Mouse (Mus musculus) layer of hippocampus, adult 2 months (tissue): Measurements from ENCODE around the gene Spata20. TPM values are rescaled to one million over a fixed set of nuclear protein-coding genes. Genes with fewer than 3 reads are reported as not detected.
A peak's percentile ranks its signal among the peaks of the same experiment; 100 is the strongest.

Experiments used
- DNase-seq, 2 experiments: peaks; one replicate each; pipeline ENCODE4 v3.0.0; 2022; ENCODE audit warnings: low spot score in 2 of 2
- H3K27ac ChIP-seq: fragments of 200-600 bp; 2 replicates; pipeline ENCODE4 v1.8.1; 2022
- H3K4me3 ChIP-seq: fragments of 200-600 bp; 2 replicates; pipeline ENCODE4 v1.8.1; 2022; ENCODE audit warnings: mild to moderate bottlenecking
- CTCF ChIP-seq: fragments of 200-600 bp; conservative IDR thresholded peaks from 2 replicates; pipeline ENCODE4 v1.8.1; 2022; ENCODE audit warnings: antibody characterized with exemption, mild to moderate bottlenecking, moderate library complexity
- total RNA-seq, 2 experiments: library from RNA; stranded (reverse); gene quantifications; 2 replicates each; pipeline ENCODE4 v1.2.3; 2021

Spata20 gene
- total RNA-seq, 2 experiments from 2014 or later: 0.18 TPM; not detected in 1

DNA sequence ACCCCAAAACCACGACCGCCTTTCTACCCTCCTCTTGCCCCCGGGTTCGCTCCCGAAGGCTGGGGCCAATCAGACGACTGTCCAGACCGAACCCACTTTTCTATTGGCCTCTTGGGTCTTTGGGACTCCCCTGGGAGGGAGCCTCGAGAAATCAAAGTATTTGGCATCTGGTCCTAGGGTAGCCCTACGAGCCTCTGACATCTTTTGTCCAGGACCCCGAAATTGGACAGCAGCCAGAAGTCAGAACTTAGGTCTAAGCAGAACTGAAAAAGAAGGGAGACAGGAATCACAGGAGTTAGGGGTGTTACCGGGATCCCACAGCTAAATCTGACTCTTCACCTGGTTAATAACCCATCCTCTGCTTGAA lies 11.5 kb downstream of the Spata20 start:
- TF ChIP-seq CTCF: no peak
- Histone ChIP-seq H3K4me3 (peak overlapping the region; percentile 77), H3K27ac (no peak overlapping the region)
- no peak for DNase-seq

DNA sequence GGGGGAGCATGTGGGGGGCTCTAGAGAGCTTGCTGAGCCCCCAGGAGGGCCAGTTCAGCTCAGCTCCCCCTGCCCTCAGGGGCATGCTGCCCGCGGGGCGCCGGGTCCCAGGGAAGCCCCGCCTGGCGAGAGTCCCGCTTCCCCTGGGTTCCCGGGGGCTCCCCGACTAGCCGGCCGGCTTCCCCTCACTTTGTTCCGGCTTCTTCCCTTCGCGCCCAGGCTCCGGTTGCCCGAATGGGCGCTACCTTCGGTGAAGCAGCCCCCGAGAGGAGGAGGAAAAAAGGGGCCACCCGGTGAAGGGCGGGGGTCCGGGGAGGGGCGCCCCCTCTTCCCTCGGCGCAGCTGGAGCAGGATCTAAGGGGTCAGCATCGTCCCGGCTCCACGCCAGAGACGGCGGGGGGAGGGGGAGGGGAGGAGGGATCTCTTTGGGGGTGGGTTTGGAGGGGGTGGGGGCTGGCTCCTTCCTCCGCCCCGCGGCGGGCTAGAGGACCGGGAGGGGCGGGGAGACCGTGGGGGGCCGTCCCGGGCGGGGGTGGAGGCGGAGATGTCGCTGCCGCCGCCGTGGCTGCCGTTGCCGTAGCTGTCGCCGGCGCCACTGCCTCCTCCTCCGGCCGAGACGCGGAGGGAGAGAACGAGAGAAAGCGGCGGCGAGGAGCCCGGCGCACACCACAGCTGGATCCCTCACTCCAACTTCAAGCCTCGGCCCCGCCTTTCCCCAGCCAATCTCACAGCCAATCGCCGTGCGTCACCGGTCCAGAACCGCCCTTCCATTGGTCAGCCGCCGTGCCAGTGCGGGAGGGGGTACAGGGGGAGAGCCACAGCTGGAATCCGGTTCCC lies 12.1 kb downstream of the Spata20 start, which contains the start of gene Cacna1g:
Gene Cacna1g, minus strand, starts transcription at position 492 of the 837 bp plus-strand sequence.
- peak; percentile 80 to 90 for DNase-seq
- peak within 1 kb of the TSS; percentile 68 for H3K27ac ChIP-seq
- no peak for TF ChIP-seq CTCF
- H3K4me3 ChIP-seq: peak within 1 kb of the TSS; percentile 77

DNA sequence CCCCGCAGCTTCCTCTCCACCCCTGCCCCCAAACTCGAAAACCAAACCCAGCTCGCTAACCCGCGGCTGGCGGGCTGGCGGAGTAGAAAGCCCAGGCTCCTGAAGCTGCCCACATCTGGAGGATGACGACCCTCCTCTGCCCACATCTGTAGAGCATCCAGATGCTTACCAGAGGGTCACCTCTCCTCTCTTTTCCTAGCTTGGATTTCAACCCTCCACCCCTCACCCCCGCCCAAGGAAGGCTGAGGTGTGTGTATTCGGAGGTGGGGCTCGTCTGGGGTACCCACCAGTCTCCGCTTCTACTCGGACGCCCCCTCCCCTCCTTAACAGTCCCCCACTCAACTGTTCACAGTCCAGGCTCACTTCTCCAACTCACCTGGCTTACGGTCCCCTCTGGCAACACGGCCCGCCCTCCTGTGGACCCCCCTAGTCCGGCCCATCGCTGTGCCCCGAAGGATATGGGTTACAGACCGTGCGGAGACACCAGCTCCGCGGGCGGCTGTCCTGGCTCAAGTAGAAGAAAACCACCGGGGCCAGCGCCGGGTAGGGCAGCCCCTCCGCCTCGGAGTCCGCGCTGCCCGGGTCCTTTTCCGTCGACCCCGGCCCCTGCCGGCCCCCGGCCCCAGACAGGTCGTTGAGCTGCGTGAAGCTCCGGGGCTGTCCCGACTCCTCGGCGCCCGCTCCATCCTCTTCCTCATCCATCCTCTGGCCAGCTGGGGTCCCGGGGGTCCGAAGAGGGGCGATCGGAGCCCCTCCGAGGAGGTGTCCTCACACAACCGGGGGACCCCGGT lies 12.9 kb downstream of the Spata20 start:
- no peak for DNase-seq
- Histone ChIP-seq H3K4me3 (peak overlapping the region; percentile 77), H3K27ac (peak overlapping the region; percentile 68)
- TF ChIP-seq CTCF: no peak

DNA sequence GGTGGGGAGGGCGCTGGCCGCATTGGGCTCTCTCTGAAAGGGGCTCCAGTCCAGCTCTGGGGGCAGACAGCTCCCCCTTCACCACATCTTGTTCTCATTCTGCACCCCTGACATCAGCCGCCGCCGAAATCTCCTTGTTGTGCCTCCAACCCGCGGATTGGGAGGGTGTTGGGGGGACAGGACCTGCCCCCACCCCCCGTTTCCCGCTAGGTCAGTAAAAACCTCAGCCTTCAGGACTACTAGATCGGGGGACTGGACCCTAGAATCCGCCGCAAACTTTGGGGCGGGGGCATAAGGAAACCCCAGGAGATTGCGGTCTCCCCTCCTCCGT lies 13.4 kb downstream of the Spata20 start:
- no peak for DNase-seq
- TF ChIP-seq CTCF: no peak
- Histone ChIP-seq H3K4me3 (peak overlapping the region; percentile 77), H3K27ac (peak overlapping the region; percentile 68)

DNA sequence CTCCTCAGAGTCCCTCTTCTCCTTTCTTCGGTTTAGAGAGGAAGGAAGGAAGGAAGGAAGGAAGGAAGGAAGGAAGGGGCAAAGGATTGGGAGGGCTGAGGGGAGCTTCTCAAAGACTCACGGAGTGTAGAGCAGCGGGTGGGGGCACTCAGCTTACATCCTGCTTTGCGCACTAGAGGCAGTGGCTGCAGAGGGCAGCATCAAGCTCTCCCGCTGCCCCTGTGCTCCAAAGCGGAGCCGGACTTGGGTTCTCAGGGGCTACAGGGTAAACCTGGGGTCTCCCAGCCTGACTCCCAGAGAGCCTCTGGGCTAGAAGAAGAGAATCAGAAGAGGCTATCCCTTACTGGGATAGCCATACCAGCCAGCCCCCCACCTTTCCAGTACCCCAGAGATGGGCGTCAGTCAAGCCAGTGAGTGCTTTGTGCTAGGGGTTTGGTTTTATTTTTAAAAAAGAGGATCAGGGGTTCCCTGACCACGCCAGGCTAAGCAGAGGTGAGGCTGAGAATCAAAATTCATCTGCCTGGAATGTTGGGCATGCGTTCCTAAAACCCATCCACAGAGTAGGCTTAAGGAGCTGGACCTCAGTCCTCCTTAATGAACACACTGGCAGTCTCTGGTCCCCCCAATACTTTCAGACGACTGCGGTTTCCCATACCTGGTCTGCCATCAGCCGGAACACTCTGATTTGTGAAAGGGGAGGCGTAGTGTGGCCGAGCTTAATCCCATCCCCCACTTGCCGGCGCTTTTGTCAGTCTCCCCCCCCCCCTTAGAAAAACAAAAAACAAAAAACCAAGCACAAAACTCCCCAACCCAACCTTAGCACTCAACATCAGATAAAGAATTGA lies 14.0 kb downstream of the Spata20 start:
- H3K4me3 ChIP-seq: peak overlapping the region; percentile 77
- TF ChIP-seq CTCF: no peak
- no peak for DNase-seq
- peak overlapping the region; percentile 68 for H3K27ac ChIP-seq

DNA sequence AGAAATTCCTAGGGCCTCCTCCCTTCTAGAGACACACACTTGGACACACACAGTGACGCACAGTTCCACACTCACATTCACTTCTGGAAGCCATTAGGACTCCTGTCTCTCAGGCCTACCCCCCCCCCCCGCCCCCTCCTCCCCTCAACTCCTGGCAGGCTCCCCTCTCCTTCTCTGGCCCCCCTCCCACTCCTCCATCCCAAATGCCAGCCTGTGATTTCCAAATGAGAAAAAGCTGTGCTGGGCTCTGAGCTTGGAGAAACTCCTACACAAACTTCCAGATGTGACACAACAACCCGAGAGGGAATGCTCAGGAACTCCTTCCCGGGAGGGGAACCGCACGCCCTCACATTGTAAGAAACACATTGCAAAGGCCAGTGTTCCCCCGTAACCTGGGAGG lies 15.6 kb downstream of the Spata20 start:
- Histone ChIP-seq H3K27ac (no peak overlapping the region), H3K4me3 (no peak overlapping the region)
- no peak for DNase-seq
- TF ChIP-seq CTCF: no peak

DNA sequence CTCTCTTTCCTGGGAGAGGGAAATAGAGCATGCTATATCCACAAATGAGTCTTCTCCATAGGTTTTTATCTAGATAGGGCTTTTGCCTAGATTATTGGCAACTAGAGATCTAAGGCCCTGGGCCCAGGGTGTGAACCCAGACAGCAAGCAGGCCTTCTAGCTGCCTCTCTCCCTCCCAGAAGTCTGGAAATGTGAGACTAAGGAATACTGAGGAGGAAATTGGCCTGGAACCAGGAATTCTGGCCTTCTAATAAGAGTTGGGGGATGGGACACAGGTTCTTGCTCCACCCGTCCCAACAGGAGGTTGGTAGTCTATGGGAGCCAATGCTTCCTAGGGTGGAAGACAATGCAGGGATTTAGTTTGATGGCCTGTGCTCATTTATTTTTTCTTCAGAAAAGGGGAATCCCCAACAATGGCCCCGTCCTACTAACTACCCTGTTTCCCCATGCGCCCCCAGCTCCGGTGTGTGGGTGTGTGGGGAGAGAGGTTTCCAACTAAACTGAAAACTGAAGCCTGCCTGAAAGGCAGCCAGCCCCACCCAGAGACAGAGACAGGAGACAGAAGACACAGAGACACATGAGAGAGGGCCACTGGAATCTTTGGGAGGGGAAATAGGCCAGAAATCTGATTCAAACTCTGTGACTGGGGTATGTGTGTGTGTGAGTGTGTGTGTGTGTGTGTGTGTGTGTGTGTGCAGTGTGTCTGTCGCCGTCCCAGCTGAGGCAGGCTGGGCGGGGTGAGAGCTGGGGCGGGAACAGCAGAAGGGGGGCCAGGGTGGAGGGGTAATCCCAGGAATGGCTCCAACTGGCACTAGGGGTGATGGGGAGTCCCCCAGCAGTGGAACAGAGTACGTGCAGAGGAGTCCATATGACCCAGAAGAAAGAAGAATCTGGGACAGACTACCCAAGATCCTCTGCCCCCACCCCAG lies 16.6 kb downstream of the Spata20 start:
- peak overlapping the region; percentile 85 for H3K27ac ChIP-seq
- H3K4me3 ChIP-seq: no peak overlapping the region
- no peak for DNase-seq
- no peak for TF ChIP-seq CTCF

DNA sequence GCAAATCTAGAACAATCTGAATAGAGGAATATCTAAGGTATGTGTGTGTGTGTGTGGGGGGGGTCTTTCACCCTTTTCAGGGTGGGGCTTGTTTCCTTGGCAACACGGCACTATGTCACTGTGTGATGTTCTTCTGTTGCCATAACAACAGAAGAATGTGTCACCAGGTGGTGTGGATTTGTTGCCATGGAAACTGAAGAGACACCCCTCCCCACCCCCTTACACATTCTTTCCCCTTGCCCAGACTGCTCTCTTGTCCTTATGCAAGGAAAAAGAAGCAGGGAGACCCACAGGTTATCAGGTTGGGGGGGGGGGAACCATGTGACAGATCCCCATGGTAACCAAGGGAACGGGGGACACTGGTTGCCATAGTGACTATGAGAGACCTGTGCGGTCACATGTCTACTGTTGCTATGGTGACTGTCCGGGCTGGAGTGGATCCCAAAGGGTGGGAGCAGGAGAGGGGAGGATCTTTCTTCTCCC lies 17.4 kb downstream of the Spata20 start:
- Histone ChIP-seq H3K4me3 (no peak overlapping the region), H3K27ac (peak overlapping the region; percentile 85)
- no peak for TF ChIP-seq CTCF
- peak; percentile 68 to 83 for DNase-seq

DNA sequence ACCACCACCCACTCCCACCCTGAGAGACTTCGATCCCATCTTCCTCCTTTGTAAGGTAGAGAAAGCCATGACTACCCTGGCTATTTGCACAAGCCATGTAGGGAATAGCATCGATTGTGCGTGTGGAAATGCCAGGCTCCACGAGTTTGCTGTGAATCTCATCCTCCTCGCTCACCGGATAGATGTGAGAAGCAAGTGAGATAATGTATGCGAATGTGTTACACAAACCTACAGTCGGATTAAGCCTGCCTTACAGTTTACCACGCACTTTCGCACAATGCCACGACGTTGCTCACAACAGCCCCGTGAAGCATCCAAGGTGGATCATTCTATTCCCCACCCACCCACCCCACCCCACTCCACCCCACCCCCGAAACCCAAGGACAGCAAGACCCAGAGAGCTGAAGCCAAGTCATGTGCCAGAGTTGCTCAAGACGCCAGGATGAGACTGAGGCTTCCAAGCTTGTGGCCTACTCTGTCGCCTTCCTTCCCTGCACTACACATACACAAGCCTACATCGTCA lies 19.6 kb downstream of the Spata20 start:
- no peak overlapping the region for H3K4me3 ChIP-seq
- H3K27ac ChIP-seq: no peak overlapping the region
- TF ChIP-seq CTCF: no peak
- no peak for DNase-seq

DNA sequence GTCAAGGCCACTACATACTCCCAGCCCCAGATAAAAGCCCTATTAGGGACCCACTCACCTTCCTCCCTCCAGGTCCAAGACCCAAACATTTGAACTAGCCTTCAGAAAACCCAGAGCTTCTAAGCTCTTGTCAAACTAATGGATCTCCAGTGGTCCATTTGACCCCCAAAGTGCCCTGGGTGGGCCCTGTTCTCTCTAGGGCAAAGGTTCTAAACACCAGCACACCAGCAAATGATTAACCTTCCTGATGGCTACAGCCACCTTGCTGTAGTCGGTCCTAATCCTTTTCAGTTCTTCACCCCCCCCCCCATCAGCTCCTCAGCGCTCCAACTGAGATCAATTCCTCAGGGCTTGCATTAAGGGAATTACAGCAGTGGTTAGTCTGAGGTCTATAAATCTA lies 21.8 kb downstream of the Spata20 start:
- no peak for TF ChIP-seq CTCF
- Histone ChIP-seq H3K27ac (no peak overlapping the region), H3K4me3 (no peak overlapping the region)
- no peak for DNase-seq

DNA sequence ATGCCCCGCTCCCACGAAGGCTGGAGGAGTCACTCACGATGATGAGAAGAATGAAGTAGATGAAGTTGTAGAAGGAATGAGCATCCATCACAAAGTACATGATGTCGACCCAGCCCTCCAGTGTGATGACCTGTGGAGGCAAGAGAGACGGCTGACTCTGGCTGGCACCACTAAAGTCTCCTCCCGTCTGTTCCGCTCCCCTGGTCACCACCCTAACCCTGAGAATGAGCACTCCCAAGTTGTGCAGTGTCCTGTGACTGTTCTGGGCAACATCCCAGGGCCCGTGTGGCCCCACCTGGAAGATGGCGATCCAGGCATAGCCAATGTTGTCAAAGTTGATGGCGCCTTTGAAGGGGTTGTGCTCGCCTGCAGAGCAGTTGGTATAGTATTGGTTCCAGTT lies 24.1 kb downstream of the Spata20 start:
- TF ChIP-seq CTCF: no peak
- no peak for DNase-seq

More for the DNA sequence above, 24.1 kb downstream of the Spata20 start:
- Histone ChIP-seq H3K27ac (no peak overlapping the region), H3K4me3 (no peak overlapping the region)
